Mouse (Mus musculus) intestine, embryonic 15.5 days (tissue): ENCODE data around the gene Gm11627. TPM values are rescaled to one million over a fixed set of nuclear protein-coding genes. Genes with fewer than 3 reads are reported as not detected.
"Not testable (repeated sequence)": the region's sequence is repeated elsewhere in the genome, so short reads cannot be mapped to it uniquely, and the experiment has no call there.

ENCODE experiments used
- ATAC-seq: fragments of 200-750 bp; cut with Nextera tagmentation; 2 replicates; pipeline ENCODE4 v1.8.0; 2017; ENCODE audit warnings: moderate TSS enrichment, moderate library complexity
- H3K27ac ChIP-seq: fragments of 300-500 bp; sonication (generic); 2 replicates; pipeline ENCODE4 v1.5.1; 2015; ENCODE audit warnings: mild to moderate bottlenecking, inconsistent platforms
- H3K27me3 ChIP-seq: fragments of 300-500 bp; sonication (generic); replicated peaks from 2 replicates; pipeline ENCODE4 v1.6.1; 2015; ENCODE audit warnings: inconsistent platforms
- H3K36me3 ChIP-seq: fragments of 300-500 bp; sonication (generic); 2 replicates; pipeline ENCODE4 v1.6.1; 2015; ENCODE audit warnings: inconsistent platforms
- H3K4me1 ChIP-seq: fragments of 300-500 bp; sonication (generic); replicated peaks from 2 replicates; pipeline ENCODE4 v1.6.1; 2015; ENCODE audit warnings: inconsistent platforms
- H3K4me2 ChIP-seq: fragments of 300-500 bp; sonication (generic); replicated peaks from 2 replicates; pipeline ENCODE4 v1.6.1; 2015; ENCODE audit warnings: mild to moderate bottlenecking, inconsistent platforms
- H3K4me3 ChIP-seq: fragments of 300-500 bp; sonication (generic); replicated peaks from 2 replicates; pipeline ENCODE4 v1.5.1; 2015; ENCODE audit warnings: inconsistent platforms
- H3K9ac ChIP-seq: fragments of 300-500 bp; sonication (generic); 2 replicates; pipeline ENCODE4 v1.6.1; 2015; ENCODE audit warnings: inconsistent platforms
- H3K9me3 ChIP-seq: fragments of 300-500 bp; sonication (generic); 2 replicates; pipeline ENCODE4 v1.6.1; 2016; ENCODE audit warnings: inconsistent platforms
- WGBS: fragments of 180-500 bp; shearing (Covaris S2); methylation state at CpG from one replicate; pipeline ENCODE4 v1.1.7; 2015; 5-methylcytosine and 5-hydroxymethylcytosine counted together
- polyA plus RNA-seq: library from polyadenylated mRNA; unstranded; fragments of >200 nt; fragmentation: Nextera tagmentation; extraction: Ambion mirVana; gene quantifications from 2 replicates; pipeline ENCODE4 v1.2.1, GENCODE M21; 2015

Gene Gm11627
- polyA plus RNA-seq, 1 experiment from 2014 or later = 14.5 TPM

GRCm38 (mm10) chr11:102541471-102541870 is 37.8 kb downstream of the Gm11627 start:
- no peaks in the 10 kb centered on the region for H3K36me3 ChIP-seq
- no peaks in the 10 kb centered on the region for H3K27me3 ChIP-seq
- H3K9ac ChIP-seq = no peak overlapping the region
- H3K4me3 ChIP-seq = no peak overlapping the region
- 89% methylated on average over 5 of the region's 5 CpGs for WGBS
- no peaks in the 10 kb centered on the region for H3K9me3 ChIP-seq
- no peak overlapping the region for H3K27ac ChIP-seq
- ATAC-seq = no peak
- H3K4me1 ChIP-seq = 0 out of 2 replicates have a peak, but pooled peaks cover 3% of the 10 kb centered on the region
- no peak overlapping the region for H3K4me2 ChIP-seq

GRCm38 (mm10) chr11:102540286-102540685 is 39.0 kb downstream of the Gm11627 start:
- not testable (repeated sequence) for H3K4me3 ChIP-seq, H3K4me2 ChIP-seq, H3K36me3 ChIP-seq, H3K4me1 ChIP-seq, H3K9ac ChIP-seq, ATAC-seq, H3K27ac ChIP-seq, H3K9me3 ChIP-seq, H3K27me3 ChIP-seq

GRCm38 (mm10) chr11:102539690-102540089 is 39.6 kb downstream of the Gm11627 start:
- WGBS = 70% methylated on average over 1 of the region's 1 CpGs
- Histone ChIP-seq H3K4me1 (no peaks in the 10 kb centered on the region), H3K9me3 (no peaks in the 10 kb centered on the region), H3K27ac (no peak overlapping the region), H3K4me2 (no peak overlapping the region), H3K9ac (no peak overlapping the region), H3K4me3 (no peak overlapping the region), H3K36me3 (no peaks in the 10 kb centered on the region), H3K27me3 (no peaks in the 10 kb centered on the region)
- no peak for ATAC-seq

DNA sequence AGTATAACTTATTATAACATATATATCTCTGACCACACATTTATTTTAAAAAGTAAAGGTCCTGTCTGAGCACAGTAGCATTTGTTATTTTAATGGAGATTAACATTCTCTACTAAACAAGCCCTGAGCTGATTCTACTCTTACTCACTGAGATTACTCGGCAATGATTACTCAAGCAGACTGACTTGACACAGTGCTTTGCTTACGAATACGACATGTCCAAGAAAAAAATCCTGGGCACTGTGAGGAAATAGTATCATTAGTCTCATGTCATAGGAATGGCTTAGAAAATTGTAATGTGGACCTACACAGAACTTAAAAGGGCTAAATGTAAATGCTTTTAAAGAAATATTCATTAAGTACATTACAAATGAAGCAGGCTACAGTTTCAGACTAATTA is 43.1 kb downstream of the Gm11627 start:
- 49% methylated on average over 3 of the region's 3 CpGs for WGBS
- no peaks in the 10 kb centered on the region for H3K9me3 ChIP-seq
- ATAC-seq = no peak
- H3K4me2 ChIP-seq = no peak overlapping the region
- H3K36me3 ChIP-seq = no peaks in the 10 kb centered on the region
- no peak overlapping the region for H3K9ac ChIP-seq
- H3K27me3 ChIP-seq = no peaks in the 10 kb centered on the region
- H3K4me3 ChIP-seq = no peak overlapping the region
- H3K27ac ChIP-seq = no peak overlapping the region
- no peaks in the 10 kb centered on the region for H3K4me1 ChIP-seq

DNA sequence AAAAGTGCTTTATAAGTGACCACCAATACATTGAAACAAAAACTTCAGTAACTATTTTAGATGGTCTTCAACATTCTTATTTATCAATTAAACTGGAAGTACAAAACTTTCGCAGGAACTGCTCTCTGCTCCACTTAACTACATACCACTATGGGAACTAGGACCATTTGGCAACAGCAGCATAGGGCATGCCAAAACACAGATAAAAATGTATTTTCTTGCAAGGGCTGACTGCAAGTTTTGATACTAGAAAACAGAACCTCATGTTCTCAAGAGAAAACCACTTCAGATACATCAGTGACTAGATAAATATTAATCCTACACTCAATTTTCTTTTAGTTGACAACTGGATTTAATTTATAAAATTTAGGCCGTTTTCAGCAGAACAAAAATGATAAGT is 45.2 kb downstream of the Gm11627 start:
- Histone ChIP-seq H3K9me3 (no peaks in the 10 kb centered on the region), H3K4me2 (no peak overlapping the region), H3K9ac (no peak overlapping the region), H3K36me3 (no peaks in the 10 kb centered on the region), H3K27ac (no peak overlapping the region), H3K4me3 (no peak overlapping the region), H3K27me3 (no peaks in the 10 kb centered on the region), H3K4me1 (no peaks in the 10 kb centered on the region)
- ATAC-seq = no peak
- 81% methylated on average over 2 of the region's 2 CpGs for WGBS

- 0 out of 2 replicates have a peak, but pooled peaks have one; percentile 45 for ATAC-seq
- WGBS = 39% methylated on average over 5 of the region's 5 CpGs
Measured at GRCm38 (mm10) chr11:102531425-102531824, 47.8 kb downstream of the Gm11627 start.

More at GRCm38 (mm10) chr11:102531425-102531824, 47.8 kb downstream of the Gm11627 start:
- no peaks in the 10 kb centered on the region for H3K27me3 ChIP-seq
- H3K27ac ChIP-seq = no peak overlapping the region; the same call in 1 of the 2 replicates
- no peaks in the 10 kb centered on the region for H3K4me1 ChIP-seq
- H3K4me2 ChIP-seq = no peak overlapping the region
- no peak overlapping the region for H3K9ac ChIP-seq
- no peaks in the 10 kb centered on the region for H3K36me3 ChIP-seq
- no peaks in the 10 kb centered on the region for H3K9me3 ChIP-seq
- no peak overlapping the region for H3K4me3 ChIP-seq

Other genes starting within 250 kb of the Gm11627 start
- 15.2 and 18.0 TPM in 2 replicates for gene Slc4a1, start 213.3 kb downstream of the Gm11627 start, polyA plus RNA-seq
- gene Rundc3a, start 186.1 kb downstream of the Gm11627 start, polyA plus RNA-seq = 8.7 and 10.8 TPM in 2 replicates
- 305 and 329 TPM in 2 replicates for gene Slc25a39, start 171.5 kb downstream of the Gm11627 start, polyA plus RNA-seq
- 156 and 171 TPM in 2 replicates for gene Grn, start 149.1 kb downstream of the Gm11627 start, polyA plus RNA-seq
- 3.2 and 3.5 TPM in 2 replicates for gene Fam171a2, start 131.8 kb downstream of the Gm11627 start, polyA plus RNA-seq
- gene Itga2b, start 109.3 kb downstream of the Gm11627 start, polyA plus RNA-seq = 3.3 and 5.1 TPM in 2 replicates
- 41.7 and 43.1 TPM in 2 replicates for gene Gpatch8, start 23.1 kb downstream of the Gm11627 start, polyA plus RNA-seq
- 15.6 and 15.9 TPM in 2 replicates for gene Fzd2, start 24.9 kb upstream of the Gm11627 start, polyA plus RNA-seq
- gene Meioc, start 84.3 kb upstream of the Gm11627 start, polyA plus RNA-seq = 0.30 and 0.44 TPM in 2 replicates
- 40.0 and 46.7 TPM in 2 replicates for gene Ccdc43, start 118.3 kb upstream of the Gm11627 start, polyA plus RNA-seq
- gene Adam11, start 182.0 kb upstream of the Gm11627 start, polyA plus RNA-seq = 3.9 and 4.6 TPM in 2 replicates
- gene Gjc1, start 240.2 kb upstream of the Gm11627 start, polyA plus RNA-seq = 33.8 and 38.6 TPM in 2 replicates